Mouse (Mus musculus) hindbrain, embryonic 10.5 days (tissue): ENCODE measurements around the gene Gm12216. TPM values are rescaled to one million over a fixed set of nuclear protein-coding genes. Genes with fewer than 3 reads are reported as not detected.
A peak's percentile ranks its signal among the peaks of the same experiment; 100 is the strongest.
"Not testable (repeated sequence)": the region's sequence is repeated elsewhere in the genome, so short reads cannot be mapped to it uniquely, and the experiment has no call there.

Source experiments
- DNase-seq: peaks from one replicate; pipeline ENCODE4 v3.0.0-alpha.2; 2017; ENCODE audit warnings: low spot score
- H3K27ac ChIP-seq: fragments of 300-500 bp; sonication (generic); 2 replicates; pipeline ENCODE4 v1.5.1; 2016; ENCODE audit warnings: mild to moderate bottlenecking, moderate library complexity
- H3K27me3 ChIP-seq: fragments of 300-500 bp; sonication (generic); 2 replicates; pipeline ENCODE4 v1.6.1; 2016; ENCODE audit warnings: mild to moderate bottlenecking; ENCODE audit not compliant: poor library complexity, insufficient read depth, severe bottlenecking
- H3K36me3 ChIP-seq: fragments of 300-500 bp; sonication (generic); 2 replicates; pipeline ENCODE4 v1.6.1; 2016; ENCODE audit warnings: mild to moderate bottlenecking, moderate library complexity
- H3K4me1 ChIP-seq: fragments of 300-500 bp; sonication (generic); replicated peaks from 2 replicates; pipeline ENCODE4 v1.6.1; 2016; ENCODE audit warnings: mild to moderate bottlenecking
- H3K4me3 ChIP-seq: fragments of 300-500 bp; sonication (generic); 2 replicates; pipeline ENCODE4 v1.5.1; 2016; ENCODE audit warnings: mild to moderate bottlenecking, moderate library complexity
- H3K9me3 ChIP-seq: fragments of 300-500 bp; sonication (generic); 2 replicates; pipeline ENCODE4 v1.6.1; 2016; ENCODE audit warnings: mild to moderate bottlenecking, moderate library complexity
- WGBS: fragments of 180-500 bp; shearing (Covaris S2); methylation state at CpG from one replicate; pipeline ENCODE4 v1.1.7; 2016; 5-methylcytosine and 5-hydroxymethylcytosine counted together
- polyA plus RNA-seq: library from polyadenylated mRNA; unstranded; fragments of >200 nt; fragmentation: Nextera tagmentation; extraction: Ambion mirVana; gene quantifications from 2 replicates; pipeline ENCODE4 v1.2.1, GENCODE M21; 2016

Gene Gm12216
- polyA plus RNA-seq, 1 experiment from 2014 or later = 0.21 TPM

- DNase-seq = no peak
- Histone ChIP-seq H3K27ac (no peak overlapping the region), H3K27me3 (peaks cover 93% of the 10 kb centered on the region), H3K4me3 (no peak overlapping the region), H3K9me3 (no peaks in the 10 kb centered on the region), H3K4me1 (peaks cover 42% of the 10 kb centered on the region), H3K36me3 (no peaks in the 10 kb centered on the region)
- WGBS = 35% methylated on average over 5 of the region's 5 CpGs
Measured at GRCm38 (mm10) chr11:53764581-53764980, 94.5 kb downstream of the Gm12216 start.

- Histone ChIP-seq H3K27me3 (peaks cover 92% of the 10 kb centered on the region), H3K27ac (peak overlapping the region; percentile 84), H3K9me3 (no peaks in the 10 kb centered on the region), H3K4me3 (peak overlapping the region; percentile 52), H3K36me3 (no peaks in the 10 kb centered on the region), H3K4me1 (peaks cover 48% of the 10 kb centered on the region)
- peak; percentile 69 for DNase-seq
- WGBS = 3% methylated on average over 33 of the region's 33 CpGs
Measured at GRCm38 (mm10) chr11:53763496-53764140, 95.4 kb downstream of the Gm12216 start.

DNA sequence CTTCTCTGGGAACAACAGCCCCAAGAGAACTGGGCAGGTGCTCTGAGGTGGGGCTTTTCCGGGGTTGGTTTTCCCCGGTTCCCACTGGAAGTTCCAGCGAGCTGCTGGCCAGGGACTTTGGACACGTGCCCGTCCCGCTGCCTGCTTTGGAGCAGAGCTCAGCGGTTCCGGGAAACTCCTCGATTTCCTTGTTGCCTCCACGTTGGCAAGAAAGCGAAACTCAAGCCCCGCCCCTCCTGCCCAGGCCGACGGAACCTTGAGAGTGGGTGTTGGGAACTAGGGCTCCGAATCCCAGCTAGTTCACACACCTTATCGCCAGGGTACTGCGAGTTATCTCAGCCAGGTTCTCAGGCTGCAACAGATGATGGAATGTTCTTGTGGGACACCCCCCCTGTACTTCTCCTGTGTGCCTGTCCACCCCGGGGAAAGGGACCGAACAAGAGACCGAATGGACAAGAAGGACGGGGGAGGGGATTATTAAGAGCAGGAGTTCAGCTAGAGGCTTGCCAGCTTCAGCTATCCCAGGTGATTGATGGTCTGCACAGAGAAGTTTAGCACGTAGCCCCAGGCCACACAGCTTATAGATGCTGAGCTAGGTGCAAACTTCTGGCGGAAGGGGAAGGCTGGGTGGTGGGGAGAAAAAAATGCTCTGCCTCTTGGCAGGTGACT, 96.1 kb downstream of the Gm12216 start:
- Histone ChIP-seq H3K36me3 (no peaks in the 10 kb centered on the region), H3K4me1 (peaks cover 48% of the 10 kb centered on the region), H3K27ac (peak overlapping the region; percentile 84; the same call in 1 of the 2 replicates), H3K4me3 (peak overlapping the region; percentile 52), H3K27me3 (peaks cover 92% of the 10 kb centered on the region), H3K9me3 (no peaks in the 10 kb centered on the region)
- WGBS = 9% methylated on average over 23 of the region's 23 CpGs
- peak; percentile 36 for DNase-seq

DNA sequence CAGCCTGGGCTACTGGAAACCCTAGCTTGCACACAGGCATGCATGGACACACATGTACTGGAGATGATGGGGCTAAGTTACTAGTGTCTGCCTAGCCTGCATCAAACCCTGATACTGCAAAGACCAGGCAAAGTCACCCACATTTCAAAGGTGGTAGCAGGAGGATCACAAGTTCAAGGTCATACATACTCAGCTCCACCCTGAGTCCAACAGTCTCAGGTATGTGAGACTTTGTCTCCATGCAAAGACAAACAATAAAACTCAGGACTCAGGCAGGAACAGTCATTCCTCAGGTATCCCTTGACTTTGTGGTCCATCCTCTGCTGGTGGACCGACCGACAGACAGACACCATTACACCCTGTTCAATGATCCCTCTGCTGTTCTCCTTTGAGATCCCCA, 96.6 kb downstream of the Gm12216 start:
- Histone ChIP-seq H3K27me3 (peaks cover 90% of the 10 kb centered on the region), H3K36me3 (no peaks in the 10 kb centered on the region), H3K4me1 (peaks cover 48% of the 10 kb centered on the region), H3K27ac (no peak overlapping the region), H3K4me3 (peak overlapping the region; percentile 52), H3K9me3 (no peaks in the 10 kb centered on the region)
- no peak for DNase-seq
- 71% methylated on average over 2 of the region's 2 CpGs for WGBS

DNA sequence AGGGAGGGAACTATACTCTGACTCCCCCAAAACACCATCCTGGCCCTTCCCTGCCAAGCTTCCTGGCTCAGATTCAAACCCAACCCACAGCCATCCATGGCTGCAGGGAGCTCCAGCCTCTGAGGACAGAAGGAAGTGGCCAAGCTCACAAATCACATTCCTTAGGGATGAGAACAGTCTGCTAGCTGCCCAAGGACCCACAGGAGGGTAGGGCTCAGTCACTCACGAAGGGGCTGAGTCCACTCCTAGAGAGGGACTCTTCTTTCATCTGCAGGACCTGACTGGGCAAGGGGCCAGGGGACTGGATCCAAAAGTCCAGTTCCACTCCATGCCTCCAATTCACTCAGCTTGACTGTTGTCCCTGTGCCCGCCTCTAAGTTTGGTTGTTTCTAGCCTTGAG, 97.2 kb downstream of the Gm12216 start:
- H3K9me3 ChIP-seq = no peaks in the 10 kb centered on the region
- 76% methylated on average over 2 of the region's 2 CpGs for WGBS
- H3K27me3 ChIP-seq = peaks cover 84% of the 10 kb centered on the region
- no peak overlapping the region for H3K4me3 ChIP-seq
- no peak for DNase-seq
- H3K4me1 ChIP-seq = peaks cover 48% of the 10 kb centered on the region
- no peaks in the 10 kb centered on the region for H3K36me3 ChIP-seq
- H3K27ac ChIP-seq = no peak overlapping the region

GRCm38 (mm10) chr11:53761284-53761683, 97.8 kb downstream of the Gm12216 start:
- peaks cover 48% of the 10 kb centered on the region for H3K4me1 ChIP-seq
- H3K9me3 ChIP-seq = no peaks in the 10 kb centered on the region
- H3K27ac ChIP-seq = no peak overlapping the region
- WGBS = 80% methylated on average over 5 of the region's 5 CpGs
- no peaks in the 10 kb centered on the region for H3K36me3 ChIP-seq
- DNase-seq = no peak
- no peak overlapping the region for H3K4me3 ChIP-seq
- H3K27me3 ChIP-seq = peaks cover 80% of the 10 kb centered on the region

GRCm38 (mm10) chr11:53759545-53760406, 99.3 kb downstream of the Gm12216 start:
- H3K9me3 ChIP-seq = no peaks in the 10 kb centered on the region
- WGBS = 5% methylated on average over 22 of the region's 22 CpGs
- peaks cover 45% of the 10 kb centered on the region for H3K4me1 ChIP-seq
- peak overlapping the region; percentile 25 for H3K4me3 ChIP-seq
- H3K27ac ChIP-seq = no peak overlapping the region
- peaks cover 67% of the 10 kb centered on the region for H3K27me3 ChIP-seq
- no peaks in the 10 kb centered on the region for H3K36me3 ChIP-seq
- DNase-seq = peak; percentile 33

DNA sequence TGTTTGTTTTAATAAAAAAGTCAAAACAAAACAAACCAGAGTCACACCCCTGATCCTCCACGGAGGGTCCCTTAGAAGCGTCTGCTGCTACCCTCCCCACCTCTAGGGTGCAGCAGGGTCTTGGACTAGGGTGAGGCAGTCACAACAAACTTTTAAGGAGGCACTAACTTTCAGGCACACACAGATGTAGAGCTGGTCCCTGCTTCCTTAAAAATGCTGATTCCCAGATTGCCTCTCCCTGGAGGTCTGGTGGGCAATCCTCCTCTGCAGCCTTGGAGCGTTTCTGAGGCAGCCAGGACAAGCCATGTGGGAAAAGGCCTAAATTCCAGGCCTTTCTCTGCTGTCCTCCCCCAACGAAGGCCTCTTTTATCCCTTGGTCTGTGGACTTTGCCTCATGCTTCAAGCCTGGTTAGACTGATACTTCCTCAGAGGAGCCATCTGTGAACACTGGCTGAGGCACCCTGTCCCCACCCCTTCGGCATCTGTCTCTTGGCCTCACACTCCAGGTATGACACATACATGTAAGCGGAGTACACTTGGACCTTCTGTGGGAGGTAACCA, 100.2 kb downstream of the Gm12216 start:
- Histone ChIP-seq H3K4me1 (peaks cover 36% of the 10 kb centered on the region), H3K36me3 (no peaks in the 10 kb centered on the region), H3K27me3 (peaks cover 58% of the 10 kb centered on the region), H3K4me3 (no peak overlapping the region), H3K27ac (no peak overlapping the region), H3K9me3 (no peaks in the 10 kb centered on the region)
- WGBS = 44% methylated on average over 6 of the region's 6 CpGs
- no peak for DNase-seq

- H3K27ac ChIP-seq, H3K9me3 ChIP-seq, H3K4me3 ChIP-seq, H3K36me3 ChIP-seq, DNase-seq: not testable (repeated sequence)
- peaks cover 49% of the 10 kb centered on the region for H3K27me3 ChIP-seq
- 82% methylated on average over 9 of the region's 9 CpGs for WGBS
- H3K4me1 ChIP-seq = peaks cover 28% of the 10 kb centered on the region
Measured at GRCm38 (mm10) chr11:53758033-53758432, 101.0 kb downstream of the Gm12216 start.

- 88% methylated on average over 4 of the region's 4 CpGs for WGBS
- Histone ChIP-seq H3K36me3 (no peaks in the 10 kb centered on the region), H3K4me3 (no peak overlapping the region), H3K9me3 (no peaks in the 10 kb centered on the region), H3K27ac (no peak overlapping the region), H3K27me3 (peaks cover 45% of the 10 kb centered on the region), H3K4me1 (peaks cover 24% of the 10 kb centered on the region)
- DNase-seq = no peak
Measured at GRCm38 (mm10) chr11:53757612-53758011, 101.4 kb downstream of the Gm12216 start.

GRCm38 (mm10) chr11:53755011-53755595, 104.0 kb downstream of the Gm12216 start:
- no peak overlapping the region for H3K4me3 ChIP-seq
- peaks cover 14% of the 10 kb centered on the region for H3K4me1 ChIP-seq
- no peaks in the 10 kb centered on the region for H3K36me3 ChIP-seq
- H3K27ac ChIP-seq = no peak overlapping the region
- WGBS = 83% methylated on average over 12 of the region's 12 CpGs
- H3K27me3 ChIP-seq = peaks cover 20% of the 10 kb centered on the region
- DNase-seq = no peak
- H3K9me3 ChIP-seq = no peaks in the 10 kb centered on the region

- 44% methylated on average over 5 of the region's 5 CpGs for WGBS
- Histone ChIP-seq H3K27me3 (no peaks in the 10 kb centered on the region), H3K9me3 (no peaks in the 10 kb centered on the region), H3K27ac (no peak overlapping the region), H3K4me1 (no peaks in the 10 kb centered on the region), H3K36me3 (no peaks in the 10 kb centered on the region), H3K4me3 (no peak overlapping the region)
- DNase-seq = no peak
Measured at GRCm38 (mm10) chr11:53749716-53750352, 109.2 kb downstream of the Gm12216 start.
